Mouse (Mus musculus): Measurements from ENCODE around the gene Gm21117.
"Not testable (repeated sequence)": the region's sequence is repeated elsewhere in the genome, so short reads cannot be mapped to it uniquely, and the experiment has no call there.

The Gm21117 gene

GRCm38 (mm10) chrY:51124920-51125319 is at the start of gene Gm21117:
Gene Gm21117 (plus strand): TSS chrY:51125220.
- DNase-seq (ENCODE audit: low spot score in 2 of 2) = not testable (repeated sequence)
